Mouse (Mus musculus): ENCODE measurements around the gene Cbr4. TPM values are rescaled to one million over a fixed set of nuclear protein-coding genes. Genes with fewer than 3 reads are reported as not detected.
A peak's percentile ranks its signal among the peaks of the same experiment; 100 is the strongest.

Gene Cbr4
- total and polyA plus RNA-seq, 2 experiments from 2014 or later: 8.8 to 19.2 TPM

- H3K27ac ChIP-seq (ENCODE audit: low read depth, low read length): no peak overlapping the region
- no peaks in the 10 kb centered on the region for H3K4me1 ChIP-seq (ENCODE audit: insufficient read depth, low read length)
- no peak overlapping the region for H3K4me2 ChIP-seq (ENCODE audit: low read depth, low read length, poor library complexity, severe bottlenecking)
- H3K9me3 ChIP-seq (ENCODE audit: low read length): 0 out of 2 replicates have a peak, but pooled peaks cover 5% of the 10 kb centered on the region
- no peak overlapping the region for H3K9ac ChIP-seq (replicated peaks; ENCODE audit: low read length, poor library complexity, severe bottlenecking)
- H3K27me3 ChIP-seq (ENCODE audit: insufficient read depth, low read length): no peaks in the 10 kb centered on the region
- TF ChIP-seq CTCF (IDR thresholded peaks at IDR 0.05): no peak
- H3K36me3 ChIP-seq (ENCODE audit: insufficient read depth, low read length): peaks cover 4% of the 10 kb centered on the region; the same call in 1 of the 2 replicates
- ATAC-seq (ENCODE audit: low FRiP score) (no peak; the same call in 1 of the 2 replicates), DNase-seq (ENCODE audit: low spot score) (no peak)
- 73% methylated on average over 40 of the region's 41 CpGs for WGBS
- no peak overlapping the region for H3K4me3 ChIP-seq (ENCODE audit: low read depth, low read length)
These were observed 62.1 kb downstream of the Cbr4 start for GRCm38 (mm10) chr8:61549585-61549984.

- H3K4me2 ChIP-seq (ENCODE audit: low read depth, low read length, poor library complexity, severe bottlenecking): no peak overlapping the region
- 0 out of 2 replicates have a peak, but pooled peaks cover 5% of the 10 kb centered on the region for H3K9me3 ChIP-seq (ENCODE audit: low read length)
- H3K27ac ChIP-seq (ENCODE audit: low read depth, low read length): no peak overlapping the region
- peak; percentile 51 for TF ChIP-seq CTCF (IDR thresholded peaks at IDR 0.05)
- no peak for ATAC-seq (ENCODE audit: low FRiP score)
- H3K36me3 ChIP-seq (ENCODE audit: insufficient read depth, low read length): peaks cover 4% of the 10 kb centered on the region; the same call in 1 of the 2 replicates
- H3K4me3 ChIP-seq (ENCODE audit: low read depth, low read length): no peak overlapping the region
- DNase-seq (ENCODE audit: low spot score): no peak
- H3K9ac ChIP-seq (replicated peaks; ENCODE audit: low read length, poor library complexity, severe bottlenecking): no peak overlapping the region
- no peaks in the 10 kb centered on the region for H3K4me1 ChIP-seq (ENCODE audit: insufficient read depth, low read length)
- WGBS: 41% methylated on average over 27 of the region's 27 CpGs
- H3K27me3 ChIP-seq (ENCODE audit: insufficient read depth, low read length): no peaks in the 10 kb centered on the region
These were observed 62.6 kb downstream of the Cbr4 start for GRCm38 (mm10) chr8:61550006-61550748.

- no peak overlapping the region for H3K4me3 ChIP-seq (ENCODE audit: low read depth, low read length)
- H3K4me2 ChIP-seq (ENCODE audit: low read depth, low read length, poor library complexity, severe bottlenecking): no peak overlapping the region
- H3K27ac ChIP-seq (ENCODE audit: low read depth, low read length): no peak overlapping the region
- 0 out of 2 replicates have a peak, but pooled peaks cover 5% of the 10 kb centered on the region for H3K9me3 ChIP-seq (ENCODE audit: low read length)
- ATAC-seq (ENCODE audit: low FRiP score) (no peak), DNase-seq (ENCODE audit: low spot score) (no peak)
- TF ChIP-seq CTCF (IDR thresholded peaks at IDR 0.05): no peak
- H3K4me1 ChIP-seq (ENCODE audit: insufficient read depth, low read length): no peaks in the 10 kb centered on the region
- H3K27me3 ChIP-seq (ENCODE audit: insufficient read depth, low read length): no peaks in the 10 kb centered on the region
- 72% methylated on average over 6 of the region's 6 CpGs for WGBS
- H3K36me3 ChIP-seq (ENCODE audit: insufficient read depth, low read length): peaks cover 4% of the 10 kb centered on the region; the same call in 1 of the 2 replicates
- H3K9ac ChIP-seq (replicated peaks; ENCODE audit: low read length, poor library complexity, severe bottlenecking): no peak overlapping the region
These were observed 64.7 kb downstream of the Cbr4 start for GRCm38 (mm10) chr8:61552221-61552620.

- DNase-seq (ENCODE audit: low spot score): no peak
- no peak overlapping the region for H3K4me2 ChIP-seq (ENCODE audit: low read depth, low read length, poor library complexity, severe bottlenecking)
- no peak for TF ChIP-seq CTCF (IDR thresholded peaks at IDR 0.05)
- H3K9me3 ChIP-seq (ENCODE audit: low read length): 0 out of 2 replicates have a peak, but pooled peaks cover 5% of the 10 kb centered on the region
- H3K4me1 ChIP-seq (ENCODE audit: insufficient read depth, low read length): no peaks in the 10 kb centered on the region
- no peak overlapping the region for H3K27ac ChIP-seq (ENCODE audit: low read depth, low read length)
- WGBS: 83% methylated on average over 8 of the region's 8 CpGs
- H3K27me3 ChIP-seq (ENCODE audit: insufficient read depth, low read length): no peaks in the 10 kb centered on the region
- H3K36me3 ChIP-seq (ENCODE audit: insufficient read depth, low read length): peaks cover 4% of the 10 kb centered on the region; the same call in 1 of the 2 replicates
- ATAC-seq (ENCODE audit: low FRiP score): no peak
- no peak overlapping the region for H3K4me3 ChIP-seq (ENCODE audit: low read depth, low read length)
- H3K9ac ChIP-seq (replicated peaks; ENCODE audit: low read length, poor library complexity, severe bottlenecking): no peak overlapping the region
These were observed 65.3 kb downstream of the Cbr4 start for GRCm38 (mm10) chr8:61552755-61553402.

GRCm38 (mm10) chr8:61555343-61555742 lies 67.8 kb downstream of the Cbr4 start:
- H3K36me3 ChIP-seq (ENCODE audit: insufficient read depth, low read length): no peaks in the 10 kb centered on the region
- WGBS: 27% methylated on average over 6 of the region's 6 CpGs

GRCm38 (mm10) chr8:61556219-61556618 lies 68.7 kb downstream of the Cbr4 start:
- Histone ChIP-seq H3K27ac (ENCODE audit: low read depth, low read length) (no peak overlapping the region), H3K4me2 (ENCODE audit: low read depth, low read length, poor library complexity, severe bottlenecking) (no peak overlapping the region)

More at GRCm38 (mm10) chr8:61555343-61555742, 67.8 kb downstream of the Cbr4 start:
- Histone ChIP-seq H3K9me3 (ENCODE audit: low read length) (no peaks in the 10 kb centered on the region), H3K4me3 (ENCODE audit: low read depth, low read length) (no peak overlapping the region), H3K27ac (ENCODE audit: low read depth, low read length) (no peak overlapping the region), H3K4me2 (ENCODE audit: low read depth, low read length, poor library complexity, severe bottlenecking) (no peak overlapping the region), H3K9ac (replicated peaks; ENCODE audit: low read length, poor library complexity, severe bottlenecking) (no peak overlapping the region), H3K4me1 (ENCODE audit: insufficient read depth, low read length) (no peaks in the 10 kb centered on the region), H3K27me3 (ENCODE audit: insufficient read depth, low read length) (no peaks in the 10 kb centered on the region)
- no peak for TF ChIP-seq CTCF (IDR thresholded peaks at IDR 0.05)
- DNase-seq (ENCODE audit: low spot score): no peak
- peak; percentile 53 for ATAC-seq (ENCODE audit: low FRiP score)

More at GRCm38 (mm10) chr8:61556219-61556618, 68.7 kb downstream of the Cbr4 start:
- no peak for DNase-seq (ENCODE audit: low spot score)
- WGBS: 65% methylated on average over 8 of the region's 8 CpGs
- ATAC-seq (ENCODE audit: low FRiP score): no peak
- Histone ChIP-seq H3K9me3 (ENCODE audit: low read length) (no peaks in the 10 kb centered on the region), H3K27me3 (ENCODE audit: insufficient read depth, low read length) (no peaks in the 10 kb centered on the region), H3K9ac (replicated peaks; ENCODE audit: low read length, poor library complexity, severe bottlenecking) (no peak overlapping the region), H3K36me3 (ENCODE audit: insufficient read depth, low read length) (no peaks in the 10 kb centered on the region), H3K4me3 (ENCODE audit: low read depth, low read length) (no peak overlapping the region), H3K4me1 (ENCODE audit: insufficient read depth, low read length) (no peaks in the 10 kb centered on the region)
- no peak for TF ChIP-seq CTCF (IDR thresholded peaks at IDR 0.05)
